Mouse (Mus musculus) kidney, postnatal 0 days (tissue): Measurements from ENCODE around the gene Olfr2. TPM values are rescaled to one million over a fixed set of nuclear protein-coding genes. Genes with fewer than 3 reads are reported as not detected.

Experiments used
- ATAC-seq: fragments of 200-750 bp; cut with Nextera tagmentation; replicated peaks from 2 replicates; pipeline ENCODE4 v1.8.0; 2017; ENCODE audit warnings: low read depth, moderate number of reproducible peaks, moderate TSS enrichment, moderate library complexity; ENCODE audit not compliant: low FRiP score
- DNase-seq: peaks from one replicate; pipeline ENCODE4 v3.0.0-alpha.2; 2016; ENCODE audit warnings: low spot score
- H3K27ac ChIP-seq: fragments of 300-500 bp; sonication (generic); 2 replicates; pipeline ENCODE4 v1.5.1; 2014; ENCODE audit warnings: mild to moderate bottlenecking
- H3K27me3 ChIP-seq: fragments of 300-500 bp; sonication (generic); 2 replicates; pipeline ENCODE4 v1.6.1; 2014; ENCODE audit warnings: low read length, mixed read lengths; ENCODE audit not compliant: insufficient read depth
- H3K36me3 ChIP-seq: fragments of 300-500 bp; sonication (generic); 2 replicates; pipeline ENCODE4 v1.6.1; 2014; ENCODE audit warnings: low read length, mixed read lengths; ENCODE audit not compliant: insufficient read depth
- H3K4me1 ChIP-seq: fragments of 300-500 bp; sonication (generic); replicated peaks from 2 replicates; pipeline ENCODE4 v1.6.1; 2014; ENCODE audit warnings: antibody characterized with exemption, low read length, mixed read lengths; ENCODE audit not compliant: insufficient read depth
- H3K4me2 ChIP-seq: fragments of 300-500 bp; sonication (generic); 2 replicates; pipeline ENCODE4 v1.6.1; 2014; ENCODE audit warnings: mild to moderate bottlenecking, low read length, moderate library complexity, mixed read lengths
- H3K4me3 ChIP-seq: fragments of 300-500 bp; sonication (generic); replicated peaks from 2 replicates; pipeline ENCODE4 v1.5.1; 2014; ENCODE audit warnings: low read depth, low read length
- H3K9ac ChIP-seq: fragments of 300-500 bp; sonication (generic); 2 replicates; pipeline ENCODE4 v1.6.1; 2014; ENCODE audit warnings: low read depth, low read length
- H3K9me3 ChIP-seq: fragments of 300-500 bp; sonication (generic); replicated peaks from 2 replicates; pipeline ENCODE4 v1.6.1; 2016; ENCODE audit warnings: low read length, inconsistent platforms, mixed read lengths
- CTCF ChIP-seq: IDR thresholded peaks from 2 replicates; pipeline ENCODE4 v1.5.1; 2016; ENCODE audit warnings: antibody characterized with exemption, low read depth, mild to moderate bottlenecking, moderate library complexity
- WGBS: fragments of 180-500 bp; shearing (Covaris S2); extraction: QIAGEN DNeasy Blood & Tissue Kit; methylation state at CpG from one replicate; pipeline ENCODE4 v1.1.7; 2014; 5-methylcytosine and 5-hydroxymethylcytosine counted together
- polyA plus RNA-seq: library from polyadenylated mRNA; unstranded; fragments of >200 nt; fragmentation: Nextera tagmentation; extraction: Ambion mirVana; gene quantifications from 2 replicates; pipeline ENCODE4 v1.2.1, GENCODE M21; 2015

The Olfr2 gene
- polyA plus RNA-seq = not detected in 2 replicates

DNA sequence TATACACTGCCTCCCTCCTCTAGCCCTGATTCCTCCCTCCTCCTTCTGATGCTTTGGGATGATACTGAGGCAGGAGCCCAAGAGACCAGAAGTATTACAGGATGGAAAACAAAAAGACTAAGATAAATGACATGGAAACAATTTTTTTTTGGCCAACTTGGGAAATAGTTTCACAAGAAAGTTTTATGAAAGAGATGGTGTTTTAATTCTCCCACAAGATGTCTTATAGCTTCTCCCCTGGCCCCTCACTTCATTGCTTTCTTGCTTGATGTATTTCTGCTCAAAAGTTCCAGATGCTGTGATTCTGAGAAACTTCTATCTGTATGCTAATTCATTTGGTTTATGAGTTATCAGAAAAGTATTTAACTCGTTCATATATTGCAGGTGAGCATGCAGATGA lies at the start of gene Olfr2:
Gene Olfr2 (minus strand): TSS at position 101 of the 400 bp plus-strand sequence.
- Histone ChIP-seq H3K36me3 (no peaks in the 10 kb centered on the region), H3K9ac (no peak within 1 kb of the TSS), H3K4me1 (no peaks in the 10 kb centered on the region), H3K27me3 (no peaks in the 10 kb centered on the region), H3K4me3 (no peak within 1 kb of the TSS), H3K27ac (no peak within 1 kb of the TSS), H3K9me3 (no peaks in the 10 kb centered on the region), H3K4me2 (no peak within 1 kb of the TSS)
- ATAC-seq (no peak), DNase-seq (no peak)
- 38% methylated on average over 1 of the region's 1 CpGs for WGBS
- no peak for TF ChIP-seq CTCF

DNA sequence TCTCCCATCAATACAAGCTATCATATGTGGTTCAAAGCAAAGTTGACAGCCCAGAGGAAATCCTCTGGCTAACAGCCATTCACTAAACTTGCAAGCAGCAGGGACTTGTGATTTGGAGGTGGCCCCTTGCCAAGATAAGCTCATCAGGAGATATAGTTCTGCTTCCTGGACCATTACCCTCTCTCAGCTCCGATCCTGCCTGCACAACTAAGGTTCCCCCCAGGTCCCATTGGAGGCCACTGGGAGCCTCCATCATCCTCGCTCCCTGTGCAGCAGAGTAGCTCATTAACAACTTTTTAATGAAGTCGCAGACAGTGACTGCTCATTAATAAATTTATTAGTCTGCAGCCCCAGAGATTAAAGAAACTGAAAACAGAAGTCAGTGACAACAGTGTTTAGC lies 41.7 kb upstream of the Olfr2 start:
- Histone ChIP-seq H3K27me3 (no peaks in the 10 kb centered on the region), H3K4me2 (no peak overlapping the region), H3K4me1 (no peaks in the 10 kb centered on the region), H3K9ac (no peak overlapping the region), H3K4me3 (no peak overlapping the region), H3K9me3 (no peaks in the 10 kb centered on the region), H3K27ac (no peak overlapping the region), H3K36me3 (no peaks in the 10 kb centered on the region)
- DNase-seq (no peak), ATAC-seq (no peak)
- 15% methylated on average over 3 of the region's 3 CpGs for whole genome bisulfite sequencing
- no peak for TF ChIP-seq CTCF

DNA sequence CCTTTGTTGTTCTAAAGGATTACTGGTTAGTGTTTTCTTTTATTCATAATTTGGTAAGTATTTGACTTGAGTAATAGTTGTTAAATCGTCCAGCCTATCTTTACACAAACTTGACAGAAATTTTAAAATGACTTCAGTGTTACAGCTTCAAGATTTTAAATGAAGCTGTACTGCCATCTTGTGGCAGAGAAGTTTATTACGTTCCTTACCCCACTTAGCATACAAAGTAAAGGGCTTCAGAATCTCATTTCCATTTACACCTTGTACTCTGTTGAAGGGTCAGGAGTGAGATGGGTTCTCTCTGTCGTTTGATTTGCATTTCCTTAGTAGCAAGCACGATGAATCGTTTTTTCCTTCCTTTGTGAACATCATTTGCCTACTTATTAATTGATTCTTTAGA lies 40.0 kb upstream of the Olfr2 start:
- H3K36me3 ChIP-seq = no peaks in the 10 kb centered on the region
- no peaks in the 10 kb centered on the region for H3K9me3 ChIP-seq
- H3K4me1 ChIP-seq = no peaks in the 10 kb centered on the region
- peak; percentile 73 for TF ChIP-seq CTCF
- no peak overlapping the region for H3K4me2 ChIP-seq
- no peak overlapping the region for H3K4me3 ChIP-seq
- H3K9ac ChIP-seq = no peak overlapping the region
- no peak for ATAC-seq
- DNase-seq = peak; percentile 69
- H3K27ac ChIP-seq = no peak overlapping the region
- H3K27me3 ChIP-seq = no peaks in the 10 kb centered on the region
- 2% methylated on average over 5 of the region's 5 CpGs for WGBS

DNA sequence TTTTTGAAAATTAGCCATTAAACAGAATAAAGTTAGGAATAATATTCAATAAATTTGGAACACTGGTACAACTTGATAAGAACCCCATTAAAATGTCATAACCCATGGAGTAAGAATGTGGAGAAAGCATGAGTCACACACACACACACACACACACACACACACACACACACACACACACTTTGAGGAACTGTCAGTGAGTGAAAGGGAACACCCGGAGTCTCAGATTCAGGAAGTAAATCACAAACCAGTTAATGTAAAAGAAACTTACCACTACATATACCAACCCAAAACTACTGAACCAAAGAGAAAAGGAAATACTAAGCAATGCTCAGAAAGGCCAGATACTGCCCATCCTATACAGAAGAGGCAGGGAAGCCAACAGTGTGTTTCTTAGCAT lies 38.5 kb upstream of the Olfr2 start:
- WGBS = 39% methylated on average over 1 of the region's 1 CpGs
- no peaks in the 10 kb centered on the region for H3K9me3 ChIP-seq
- DNase-seq = no peak
- no peak for ATAC-seq
- TF ChIP-seq CTCF = no peak
- no peak overlapping the region for H3K9ac ChIP-seq
- H3K4me1 ChIP-seq = no peaks in the 10 kb centered on the region
- no peak overlapping the region for H3K27ac ChIP-seq
- no peak overlapping the region for H3K4me2 ChIP-seq
- H3K4me3 ChIP-seq = no peak overlapping the region
- H3K27me3 ChIP-seq = no peaks in the 10 kb centered on the region
- H3K36me3 ChIP-seq = no peaks in the 10 kb centered on the region

DNA sequence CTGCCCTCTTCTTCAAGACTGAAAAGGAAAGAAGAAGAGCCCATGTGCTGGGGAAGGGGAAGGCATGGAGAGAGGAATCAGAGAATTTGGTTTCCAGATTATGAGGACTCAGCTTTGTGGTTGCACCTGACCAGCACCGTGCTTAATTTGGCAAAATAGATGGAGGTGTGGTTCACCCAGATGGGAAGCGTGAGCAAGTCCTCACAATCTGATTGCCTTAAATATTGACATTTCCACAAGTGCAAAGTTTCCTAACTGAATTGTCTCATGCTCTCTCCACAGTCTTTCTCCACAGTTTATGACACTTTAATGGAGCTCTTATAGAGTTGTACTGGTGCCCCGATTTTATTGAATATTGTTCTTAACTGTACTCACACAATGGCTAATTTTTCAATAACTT lies 37.3 kb upstream of the Olfr2 start:
- no peaks in the 10 kb centered on the region for H3K36me3 ChIP-seq
- H3K4me2 ChIP-seq = no peak overlapping the region
- TF ChIP-seq CTCF = no peak
- DNase-seq (no peak), ATAC-seq (no peak)
- H3K4me1 ChIP-seq = no peaks in the 10 kb centered on the region
- H3K4me3 ChIP-seq = no peak overlapping the region
- no peaks in the 10 kb centered on the region for H3K9me3 ChIP-seq
- H3K27ac ChIP-seq = no peak overlapping the region
- no peaks in the 10 kb centered on the region for H3K27me3 ChIP-seq
- 82% methylated on average over 3 of the region's 3 CpGs for WGBS
- H3K9ac ChIP-seq = no peak overlapping the region

DNA sequence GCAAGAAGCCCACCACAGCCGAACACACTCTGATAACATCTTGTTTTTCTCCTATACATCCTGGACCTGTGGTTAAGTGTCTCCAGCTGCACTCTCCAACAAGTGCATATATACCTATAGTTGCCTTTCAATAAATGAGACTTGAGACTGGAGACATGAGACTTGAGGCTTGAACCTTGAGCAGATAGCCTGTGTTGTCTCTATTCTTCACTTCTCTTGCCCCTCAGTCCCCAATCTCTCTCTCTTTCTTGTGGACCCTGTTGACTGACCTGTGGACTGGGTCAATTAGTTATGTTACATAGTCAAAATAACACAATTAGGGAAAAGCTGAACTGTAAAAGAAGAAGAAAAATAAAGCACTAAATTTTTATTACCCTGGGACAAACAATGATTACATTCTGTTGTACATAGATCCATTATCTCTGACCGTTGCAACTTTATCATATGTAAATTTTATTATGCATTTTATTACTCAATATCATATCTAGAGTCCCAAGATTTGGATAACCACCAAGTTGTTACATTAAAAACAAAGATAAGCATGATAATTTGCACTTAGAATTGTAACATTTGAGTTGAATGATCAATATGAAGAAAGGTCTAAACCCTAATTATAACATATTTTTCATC lies 34.2 kb upstream of the Olfr2 start:
- TF ChIP-seq CTCF = no peak
- no peaks in the 10 kb centered on the region for H3K36me3 ChIP-seq
- DNase-seq (no peak), ATAC-seq (no peak)
- H3K4me2 ChIP-seq = no peak overlapping the region
- H3K9ac ChIP-seq = no peak overlapping the region
- H3K4me3 ChIP-seq = no peak overlapping the region
- H3K27me3 ChIP-seq = no peaks in the 10 kb centered on the region
- H3K4me1 ChIP-seq = no peaks in the 10 kb centered on the region
- 62% methylated on average over 2 of the region's 2 CpGs for WGBS
- H3K9me3 ChIP-seq = no peaks in the 10 kb centered on the region
- no peak overlapping the region for H3K27ac ChIP-seq

DNA sequence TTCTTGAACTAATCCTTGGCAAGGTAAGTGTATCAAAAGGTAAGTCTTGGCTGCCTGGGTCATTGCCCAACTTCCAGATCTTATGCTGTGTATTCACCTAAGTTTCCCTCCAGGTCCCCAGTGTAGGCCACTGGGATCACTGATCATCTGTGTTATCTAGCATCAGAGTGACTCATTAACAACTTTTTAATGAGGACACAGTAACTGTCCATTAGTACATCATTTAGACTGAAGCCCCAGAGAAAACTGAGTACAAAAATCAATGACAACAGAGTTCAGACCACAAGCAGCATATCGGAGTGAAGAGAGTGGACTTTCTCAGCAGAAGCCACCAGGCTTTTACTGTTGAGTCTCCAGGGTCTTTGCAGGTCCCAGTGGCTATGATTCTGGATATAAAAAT lies 25.0 kb upstream of the Olfr2 start, which contains the start of gene Olfr713:
Gene Olfr713 (plus strand): TSS at position 301 of the 400 bp plus-strand sequence.
- Histone ChIP-seq H3K9me3 (no peaks in the 10 kb centered on the region), H3K4me3 (no peak within 1 kb of the TSS), H3K4me1 (no peaks in the 10 kb centered on the region), H3K27ac (no peak within 1 kb of the TSS), H3K4me2 (no peak within 1 kb of the TSS), H3K27me3 (no peaks in the 10 kb centered on the region), H3K36me3 (no peaks in the 10 kb centered on the region), H3K9ac (no peak within 1 kb of the TSS)
- no peak for TF ChIP-seq CTCF
- 87% methylated on average over 1 of the region's 1 CpGs for WGBS
- DNase-seq (no peak), ATAC-seq (no peak)
